Mouse (Mus musculus) spleen, adult 18-20 months (tissue): ENCODE measurements around the gene Tmtc1.
A peak's percentile ranks its signal among the peaks of the same experiment; 100 is the strongest.

Experiments used
- DNase-seq, 2 experiments: peaks; one replicate each; pipeline ENCODE4 v3.0.0; 2022; ENCODE audit warnings: mixed read lengths in 2 of 2

The Tmtc1 gene

GRCm38 (mm10) chr6:148366629-148367028 lies 77.6 kb downstream of the Tmtc1 start:
- no peak for DNase-seq

- no peak for DNase-seq
Measured at GRCm38 (mm10) chr6:148363162-148363561, 81.0 kb downstream of the Tmtc1 start.

GRCm38 (mm10) chr6:148362475-148362874 lies 81.7 kb downstream of the Tmtc1 start:
- DNase-seq = no peak

GRCm38 (mm10) chr6:148359348-148359905 lies 84.8 kb downstream of the Tmtc1 start:
- DNase-seq = no peak

- no peak for DNase-seq
Measured at GRCm38 (mm10) chr6:148358580-148359246, 85.5 kb downstream of the Tmtc1 start.

GRCm38 (mm10) chr6:148356141-148356540 lies 88.0 kb downstream of the Tmtc1 start:
- no peak for DNase-seq

- peak; percentile 4 to 9 for DNase-seq
Measured at GRCm38 (mm10) chr6:148354509-148355474, 89.4 kb downstream of the Tmtc1 start.

- DNase-seq = no peak
Measured at GRCm38 (mm10) chr6:148354151-148354508, 90.1 kb downstream of the Tmtc1 start.

GRCm38 (mm10) chr6:148345001-148345400 lies 99.2 kb downstream of the Tmtc1 start:
- no peak for DNase-seq

- DNase-seq = no peak
Measured at GRCm38 (mm10) chr6:148342191-148342590, 102.0 kb downstream of the Tmtc1 start.

- DNase-seq = no peak
Measured at GRCm38 (mm10) chr6:148341765-148342164, 102.4 kb downstream of the Tmtc1 start.

- no peak for DNase-seq
Measured at GRCm38 (mm10) chr6:148338326-148338957, 105.7 kb downstream of the Tmtc1 start.

- no peak for DNase-seq
Measured at GRCm38 (mm10) chr6:148336290-148336955, 107.8 kb downstream of the Tmtc1 start.

GRCm38 (mm10) chr6:148331916-148332315 lies 112.3 kb downstream of the Tmtc1 start:
- no peak for DNase-seq

- DNase-seq = no peak
Measured at GRCm38 (mm10) chr6:148329976-148330375, 114.2 kb downstream of the Tmtc1 start.

- DNase-seq = no peak
Measured at GRCm38 (mm10) chr6:148328928-148329327, 115.3 kb downstream of the Tmtc1 start.

- DNase-seq = no peak
Measured at GRCm38 (mm10) chr6:148328130-148328529, 116.1 kb downstream of the Tmtc1 start.

- DNase-seq = no peak
Measured at GRCm38 (mm10) chr6:148318736-148319135, 125.5 kb downstream of the Tmtc1 start.

- DNase-seq = no peak
Measured at GRCm38 (mm10) chr6:148315571-148316080, 128.6 kb downstream of the Tmtc1 start.

- no peak for DNase-seq
Measured at GRCm38 (mm10) chr6:148315106-148315505, 129.1 kb downstream of the Tmtc1 start.

GRCm38 (mm10) chr6:148310981-148311380 lies 133.2 kb downstream of the Tmtc1 start:
- no peak for DNase-seq

GRCm38 (mm10) chr6:148305821-148306220 lies 138.4 kb downstream of the Tmtc1 start:
- DNase-seq = no peak
